Mouse (Mus musculus) large intestine, adult 2 months (tissue): Measurements from ENCODE around the gene Krtap4-7. TPM values are rescaled to one million over a fixed set of nuclear protein-coding genes. Genes with fewer than 3 reads are reported as not detected.
"Not testable (repeated sequence)": the region's sequence is repeated elsewhere in the genome, so short reads cannot be mapped to it uniquely, and the experiment has no call there.

Source experiments
- DNase-seq: peaks from one replicate; pipeline ENCODE4 v3.0.0-alpha.2; 2012; ENCODE audit warnings: low read depth, low spot score
- WGBS: fragments of 180-500 bp; shearing (Covaris S2); methylation state at CpG from one replicate; pipeline ENCODE4 v1.1.7; 2018; 5-methylcytosine and 5-hydroxymethylcytosine counted together
- polyA plus RNA-seq: library from polyadenylated mRNA; depleted of rRNA; stranded (reverse); fragments of >200 nt; gene quantifications from 2 replicates; pipeline ENCODE4 v1.2.3, GENCODE M21; 2012; rRNA removed

Krtap4-7 gene
- polyA plus RNA-seq, result not detected in 2 replicates

DNA sequence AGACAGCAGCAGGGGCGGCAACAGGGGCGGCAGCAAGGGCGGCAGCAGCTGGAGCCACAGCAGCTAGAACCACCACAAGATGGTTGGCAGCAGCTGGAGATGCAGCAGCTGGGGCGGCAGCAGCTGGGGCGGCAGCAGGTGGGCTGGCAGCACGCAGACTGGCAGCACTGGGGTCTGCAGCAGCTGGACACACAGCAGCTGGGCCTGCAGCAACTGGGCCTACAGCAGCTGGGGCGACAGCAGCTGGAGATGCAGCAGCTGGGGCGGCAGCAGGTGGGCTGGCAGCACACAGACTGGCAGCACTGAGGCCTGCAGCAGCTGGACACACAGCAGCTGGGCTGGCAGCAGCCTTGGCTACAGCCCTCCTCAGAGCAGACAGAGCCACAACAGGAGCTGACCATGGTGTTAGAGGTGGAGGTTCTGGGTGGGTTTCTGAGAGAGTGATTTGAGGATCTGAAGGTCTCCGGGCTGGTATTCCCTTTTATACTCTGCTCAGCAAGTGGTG is at the start of gene Krtap4-7:
Gene Krtap4-7 (minus strand): TSS at position 455 of the 505 bp plus-strand sequence.
- WGBS, result 78% methylated on average over 9 of the region's 9 CpGs
- not testable (repeated sequence) for DNase-seq

DNA sequence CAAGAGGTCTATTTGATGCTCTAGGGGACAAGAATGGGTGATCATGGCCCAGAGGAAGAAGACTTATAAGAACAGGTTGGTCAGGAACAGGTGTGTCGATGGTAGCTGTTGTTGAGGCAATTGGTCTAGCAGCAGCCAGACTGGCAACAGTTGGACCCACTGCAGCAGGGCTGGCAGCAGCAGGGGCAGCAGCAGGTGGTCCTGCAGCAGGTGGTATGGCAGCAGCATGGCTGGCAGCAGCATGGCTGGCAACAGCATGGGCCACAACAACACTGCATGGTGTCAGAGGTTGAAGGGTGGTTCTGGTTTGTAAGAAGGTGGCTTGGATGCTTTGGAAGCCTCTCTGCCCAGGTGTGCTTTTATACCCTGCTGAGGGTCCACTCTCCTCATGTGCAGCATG is 46.6 kb upstream of the Krtap4-7 start, which contains the start of gene Gm14190:
Gene Gm14190 (minus strand): TSS at position 278 of the 400 bp plus-strand sequence.
- WGBS, result 82% methylated on average over 1 of the region's 1 CpGs
- no peak for DNase-seq

DNA sequence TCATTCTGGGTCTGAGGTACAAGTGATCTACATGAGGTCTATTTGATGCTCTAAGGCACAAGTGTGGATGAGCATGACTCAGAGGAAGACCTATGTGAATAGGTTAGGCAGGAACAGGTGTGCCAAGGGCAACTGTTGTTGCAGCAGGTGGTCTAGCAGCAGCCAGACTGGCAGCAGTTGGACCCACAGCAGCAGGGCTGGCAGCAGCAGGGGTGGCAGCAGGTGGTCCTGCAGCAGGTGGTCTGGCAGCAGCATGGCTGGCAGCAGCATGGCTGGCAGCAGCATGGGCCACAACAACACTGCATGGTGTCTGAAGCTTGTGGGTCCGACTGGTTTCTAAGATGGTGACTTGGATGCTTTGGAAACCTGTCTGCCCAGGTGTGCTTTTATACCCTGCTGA is 41.3 kb upstream of the Krtap4-7 start:
- 85% methylated on average over 1 of the region's 1 CpGs for WGBS
- not testable (repeated sequence) for DNase-seq

DNA sequence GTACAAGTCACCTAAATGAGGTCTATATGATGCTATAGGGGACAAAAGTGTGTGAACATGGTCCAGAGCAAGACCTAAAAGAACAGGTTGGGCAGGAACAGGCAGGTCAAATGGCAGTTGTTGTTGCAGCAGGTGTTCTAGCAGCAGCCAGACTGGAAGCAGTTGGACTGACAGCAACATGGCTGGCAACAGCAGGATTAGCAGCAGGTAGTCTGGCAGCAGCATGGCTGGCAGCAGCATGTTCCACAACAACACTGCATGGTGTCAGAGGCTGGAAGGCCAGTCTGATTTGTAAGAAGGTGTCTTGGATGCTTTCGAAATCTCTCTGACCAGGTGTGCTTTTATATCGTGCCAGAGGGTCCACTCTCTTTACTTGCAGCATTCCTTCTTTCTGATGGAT is 39.6 kb upstream of the Krtap4-7 start:
- DNase-seq, result no peak
- 87% methylated on average over 2 of the region's 2 CpGs for WGBS

DNA sequence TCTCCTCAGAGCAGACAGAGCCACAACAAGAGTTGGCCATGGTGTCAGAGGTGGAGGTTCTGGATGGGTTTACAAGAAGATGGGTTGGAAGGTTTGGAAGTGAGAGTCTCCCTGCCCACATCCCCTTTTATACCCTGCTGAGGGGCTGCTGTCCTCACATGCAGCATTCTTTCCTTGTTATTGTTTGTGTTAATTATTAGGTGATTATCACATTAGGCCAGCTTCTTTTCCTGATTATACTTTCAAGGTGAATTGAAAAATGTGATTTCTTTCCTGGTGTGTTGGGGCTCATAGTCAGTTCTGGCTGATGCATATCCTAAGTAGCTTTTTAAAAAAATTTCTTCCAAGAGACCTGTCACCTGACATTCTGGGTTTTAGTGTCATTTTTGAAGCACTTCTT is 22.0 kb upstream of the Krtap4-7 start, which contains the start of gene Krtap4-6:
Gene Krtap4-6 (minus strand): TSS at position 101 of the 400 bp plus-strand sequence.
- DNase-seq, result no peak

DNA sequence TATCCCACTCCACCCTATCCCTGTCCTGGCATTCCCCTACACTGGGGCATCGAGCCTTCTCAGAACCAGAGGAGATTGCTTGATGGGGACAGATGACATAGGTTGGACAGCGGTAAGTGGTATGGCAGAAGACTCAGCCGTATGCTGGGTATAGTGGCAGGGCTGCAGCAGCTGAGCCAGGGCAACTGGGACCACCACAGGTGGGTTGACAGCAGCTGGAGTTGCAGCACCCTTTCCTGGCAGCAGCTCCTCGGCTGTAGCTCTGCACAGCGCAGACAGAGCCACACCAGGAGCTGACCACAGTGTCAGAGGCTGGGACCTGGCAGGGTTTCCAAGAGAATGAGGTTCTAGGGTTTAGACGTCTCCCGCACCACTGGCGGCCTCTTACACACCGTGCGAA is 18.9 kb upstream of the Krtap4-7 start:
- DNase-seq, result no peak
- WGBS, result 81% methylated on average over 10 of the region's 10 CpGs

DNA sequence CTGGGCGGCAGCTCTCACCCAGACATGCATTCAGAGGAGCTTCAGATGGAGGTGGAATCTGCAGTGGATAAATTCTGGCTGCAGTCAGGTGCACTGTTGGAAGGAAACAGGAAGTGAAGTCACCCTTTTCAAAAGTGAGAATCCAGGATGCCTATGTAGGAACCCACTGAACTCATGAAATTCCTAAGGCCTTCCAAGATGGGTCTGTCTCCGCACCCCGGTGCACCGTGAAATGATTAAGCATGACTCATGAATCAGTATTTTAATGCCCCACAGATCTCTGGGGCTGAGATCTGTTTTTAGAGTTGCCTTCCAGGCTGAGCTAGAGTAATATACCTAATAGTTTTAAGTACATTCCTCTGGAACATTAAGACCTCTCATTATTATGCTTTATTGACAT is 15.4 kb upstream of the Krtap4-7 start:
- WGBS, result 76% methylated on average over 4 of the region's 4 CpGs
- DNase-seq, result no peak

DNA sequence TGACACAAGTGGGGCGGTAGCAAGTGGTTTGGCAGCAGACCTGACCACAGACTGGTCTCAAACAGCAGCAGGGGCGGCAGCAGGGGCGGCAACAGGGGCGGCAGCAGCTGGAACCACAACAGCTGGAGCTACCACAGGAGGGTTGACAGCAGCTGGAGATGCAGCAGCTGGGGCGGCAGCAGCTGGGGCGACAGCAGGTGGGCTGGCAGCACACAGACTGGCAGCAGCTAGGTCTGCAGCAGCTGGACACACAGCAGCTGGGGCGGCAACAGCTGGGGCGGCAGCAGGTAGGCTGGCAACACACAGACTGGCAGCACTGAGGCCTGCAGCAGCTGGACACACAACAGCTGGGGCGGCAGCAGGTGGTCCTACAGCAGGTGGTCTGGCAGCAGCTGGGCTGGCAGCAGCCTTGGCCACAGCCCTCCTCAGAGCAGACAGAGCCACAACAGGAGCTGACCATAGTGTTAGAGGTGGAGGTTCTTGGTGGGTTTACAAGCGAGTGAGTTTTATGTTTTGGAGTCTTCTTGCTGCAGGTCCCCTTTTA is 14.7 kb upstream of the Krtap4-7 start, which contains the start of gene Gm11563:
Gene Gm11563 (minus strand): TSS at position 494 of the 544 bp plus-strand sequence.
- WGBS, result 70% methylated on average over 10 of the region's 10 CpGs
- DNase-seq, result not testable (repeated sequence)

DNA sequence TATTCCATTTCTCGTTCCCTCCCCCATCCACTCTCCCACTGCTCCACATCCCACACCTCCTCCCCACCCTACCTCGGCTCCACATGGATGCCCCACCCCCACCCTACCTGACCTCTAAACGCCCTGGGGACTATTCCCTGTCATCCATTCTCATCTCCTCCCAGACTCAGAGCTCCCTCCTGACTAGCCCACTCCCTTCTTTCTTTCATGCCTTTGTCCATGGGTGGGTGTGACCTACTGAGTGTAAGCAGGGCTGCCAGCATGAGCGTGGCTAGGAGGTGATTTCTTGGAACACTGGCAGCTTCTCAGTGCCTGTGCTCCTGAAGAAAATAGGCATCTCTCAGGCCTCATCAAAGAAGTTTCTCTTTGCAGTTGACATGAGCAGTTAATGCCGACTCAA is 13.2 kb upstream of the Krtap4-7 start:
- WGBS, result 47% methylated on average over 5 of the region's 5 CpGs
- DNase-seq, result no peak

DNA sequence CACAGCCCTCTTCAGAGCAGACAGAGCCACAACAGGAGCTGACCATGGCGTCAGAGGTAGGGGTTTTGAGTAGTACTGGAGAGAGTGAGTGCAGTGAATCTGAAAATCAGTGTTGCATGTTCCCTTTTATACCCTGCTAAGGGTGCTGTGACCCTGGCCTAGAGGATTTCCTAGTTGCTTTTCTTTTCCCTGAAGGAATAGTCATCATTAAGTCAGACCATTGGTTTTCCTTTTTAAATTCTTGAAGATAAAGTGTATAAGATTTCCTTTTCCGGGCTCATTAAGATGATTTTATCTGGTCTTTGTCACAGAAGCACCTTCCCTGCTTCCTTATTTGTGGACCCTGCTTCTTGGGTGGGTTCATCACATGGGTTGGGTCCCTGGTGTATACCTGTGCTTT is 6.2 kb upstream of the Krtap4-7 start, which contains the start of gene Gm11555:
Gene Gm11555 (minus strand): TSS at position 101 of the 400 bp plus-strand sequence.
- WGBS, result 78% methylated on average over 2 of the region's 2 CpGs
- DNase-seq, result no peak

DNA sequence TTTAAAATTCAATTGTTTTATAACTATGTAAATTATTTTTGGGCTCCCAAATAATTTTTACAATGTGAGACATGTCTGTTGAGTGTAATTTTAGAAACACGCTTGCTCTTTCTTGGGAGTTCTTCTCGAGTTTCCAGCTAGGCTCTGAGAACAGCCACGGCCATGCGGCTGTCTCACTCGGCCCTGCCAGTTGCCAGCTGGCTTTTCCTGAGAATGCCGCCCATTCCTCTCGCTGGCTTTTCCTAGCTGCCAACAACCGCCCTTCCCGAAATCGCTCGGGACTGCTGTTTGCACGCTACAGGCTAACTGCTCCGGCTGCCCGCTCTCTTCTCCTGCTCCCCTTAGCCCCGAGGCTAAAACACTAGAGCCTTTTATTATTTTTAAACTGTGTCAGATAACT is 2.6 kb upstream of the Krtap4-7 start:
- WGBS, result 88% methylated on average over 15 of the region's 15 CpGs

DNA sequence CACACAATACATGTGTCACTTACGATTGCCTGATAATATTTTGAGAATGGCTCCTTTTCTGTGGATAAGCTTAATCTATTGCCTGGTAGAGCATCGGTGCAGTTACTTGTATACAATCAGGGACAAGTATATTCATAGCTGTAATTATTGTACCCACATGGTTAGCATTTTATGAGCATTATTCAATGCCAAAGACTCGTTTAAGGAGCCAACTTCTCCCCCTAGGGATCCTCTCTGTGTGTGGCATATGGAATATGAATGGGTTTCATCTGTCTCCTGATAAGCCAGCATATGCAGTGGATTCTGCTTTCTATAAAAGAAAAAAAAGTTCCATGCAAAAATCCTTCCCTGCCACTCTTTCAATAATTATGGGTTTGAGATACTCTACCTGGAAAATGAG is 462 bp upstream of the Krtap4-7 start:
- 64% methylated on average over 3 of the region's 3 CpGs for WGBS
- DNase-seq, result no peak

More for the DNA sequence above, 2.6 kb upstream of the Krtap4-7 start:
- no peak for DNase-seq

DNA sequence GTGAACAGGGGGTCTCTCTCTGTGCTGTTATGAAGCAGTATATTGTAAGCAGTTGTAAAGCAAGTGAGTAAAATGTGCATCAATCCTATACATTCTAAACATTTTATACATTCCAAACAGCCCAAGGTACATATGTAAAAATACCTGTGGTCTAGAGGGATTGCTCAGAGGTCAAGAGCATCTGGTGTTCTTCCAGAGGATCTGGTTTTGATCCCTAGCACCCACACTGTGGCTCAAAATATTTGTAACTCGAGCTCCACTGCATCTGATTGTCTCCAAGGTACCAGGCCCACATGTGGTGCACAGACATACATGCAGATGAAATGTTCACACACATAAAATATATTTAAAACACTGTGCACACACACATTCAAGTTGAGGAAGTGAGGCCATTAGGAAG is 3.0 kb downstream of the Krtap4-7 start:
- WGBS, result 10% methylated on average over 1 of the region's 1 CpGs
- DNase-seq, result no peak

DNA sequence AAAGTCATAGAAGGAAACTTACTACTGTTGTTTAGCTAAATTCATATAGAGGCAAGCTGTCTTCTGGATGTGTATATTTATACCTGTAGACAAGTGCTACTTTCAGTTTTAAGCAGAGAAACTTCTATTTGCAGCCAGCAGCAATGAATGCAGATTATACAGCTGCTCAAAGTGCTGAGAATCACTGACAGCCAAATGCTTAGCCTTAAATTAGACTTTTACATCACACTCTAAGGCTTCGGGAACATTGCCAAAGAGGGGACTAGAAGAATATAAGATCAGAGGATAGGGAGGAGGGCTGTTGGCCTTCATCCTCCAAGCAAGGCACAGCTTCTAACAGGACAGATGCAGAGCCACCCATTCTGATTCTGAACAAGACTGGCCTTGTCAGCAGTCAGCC is 6.8 kb downstream of the Krtap4-7 start:
- no peak for DNase-seq
- WGBS, result 76% methylated on average over 1 of the region's 1 CpGs

DNA sequence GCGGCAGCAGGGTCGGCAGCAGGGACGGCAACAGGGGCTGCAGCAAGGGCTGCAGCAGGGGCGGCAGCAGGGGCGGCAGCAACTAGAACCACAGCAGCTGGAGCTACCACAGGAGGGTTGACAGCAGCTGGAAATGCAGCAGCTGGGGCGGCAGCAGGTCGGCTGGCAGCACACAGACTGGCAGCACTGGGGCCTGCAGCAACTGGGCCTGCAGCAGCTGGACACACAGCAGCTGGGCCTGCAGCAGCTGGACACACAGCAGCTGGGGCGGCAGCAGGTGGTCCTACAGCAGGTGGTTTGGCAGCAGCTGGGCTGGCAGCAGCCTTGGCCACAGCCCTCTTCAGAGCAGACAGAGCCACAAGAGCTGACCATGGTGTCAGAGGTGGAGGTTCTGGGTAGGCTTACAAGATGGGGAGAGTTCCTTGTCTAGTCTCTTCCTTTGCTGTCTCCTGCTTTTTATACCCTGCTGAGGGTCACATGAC is 9.2 kb downstream of the Krtap4-7 start, which contains the start of gene Krtap4-2:
Gene Krtap4-2 (minus strand): TSS at position 432 of the 482 bp plus-strand sequence.
- WGBS, result 52% methylated on average over 8 of the region's 8 CpGs
- no peak for DNase-seq

DNA sequence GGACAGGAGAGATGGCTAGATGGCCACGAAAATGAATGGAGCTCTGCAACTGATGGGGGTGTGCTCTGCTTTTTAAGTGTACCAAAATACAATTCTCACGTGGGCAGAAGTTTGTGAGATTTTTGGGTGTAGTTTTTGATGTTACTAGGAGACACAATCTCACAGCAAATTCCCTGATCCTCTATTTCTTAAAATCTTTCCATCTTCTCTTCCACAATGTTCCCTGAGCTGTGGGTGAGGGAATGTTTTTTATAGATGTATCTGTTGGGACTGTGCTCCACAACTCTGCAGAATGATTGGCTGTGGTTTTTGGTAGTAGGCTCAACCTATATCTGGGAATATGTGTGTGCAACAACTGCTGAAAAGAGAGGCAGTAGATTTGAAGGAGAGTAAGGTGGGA is 10.6 kb downstream of the Krtap4-7 start:
- no peak for DNase-seq
- 56% methylated on average over 2 of the region's 2 CpGs for WGBS

DNA sequence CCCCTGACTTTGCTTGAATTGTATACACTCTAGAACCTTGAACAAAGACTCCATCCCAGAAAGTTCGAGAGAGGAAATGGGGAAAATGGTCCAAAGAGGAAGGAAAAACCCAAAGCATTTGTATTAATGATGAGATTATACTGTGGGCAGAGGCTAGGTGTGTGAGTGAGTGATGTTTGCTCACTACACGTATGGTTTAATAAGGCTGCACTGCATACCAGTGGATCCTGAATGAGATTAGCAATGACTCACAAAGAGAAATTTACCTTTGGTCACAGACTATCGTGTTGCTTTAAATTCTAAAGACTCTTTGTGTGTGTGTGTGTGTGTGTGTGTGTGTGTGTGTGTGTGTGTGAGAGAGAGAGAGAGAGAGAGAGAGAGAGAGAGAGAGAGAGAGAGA is 13.0 kb downstream of the Krtap4-7 start:
- DNase-seq, result no peak
- WGBS, result 31% methylated on average over 3 of the region's 3 CpGs

DNA sequence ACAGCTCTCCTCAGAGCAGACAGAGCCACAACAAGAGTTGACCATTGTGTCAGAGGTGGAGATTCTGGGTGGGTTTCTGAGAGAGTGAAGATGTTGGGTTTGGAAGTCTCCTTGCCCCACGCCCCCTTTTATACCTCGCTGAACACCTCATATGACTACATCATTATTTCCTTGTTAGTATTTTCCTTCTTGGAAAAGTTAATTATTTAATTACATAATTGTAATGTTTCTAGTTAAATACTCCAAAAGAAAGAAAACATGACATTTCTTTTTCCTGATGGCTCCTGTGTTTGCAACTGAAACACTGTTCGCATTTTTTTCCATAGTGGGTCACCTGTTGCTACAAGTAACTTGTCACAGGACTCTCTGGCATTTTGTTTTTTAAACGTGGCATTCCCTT is 15.8 kb downstream of the Krtap4-7 start, which contains the start of gene Krtap4-1:
Gene Krtap4-1 (minus strand): TSS at position 101 of the 400 bp plus-strand sequence.
- no peak for DNase-seq
- WGBS, result 65% methylated on average over 4 of the region's 4 CpGs

DNA sequence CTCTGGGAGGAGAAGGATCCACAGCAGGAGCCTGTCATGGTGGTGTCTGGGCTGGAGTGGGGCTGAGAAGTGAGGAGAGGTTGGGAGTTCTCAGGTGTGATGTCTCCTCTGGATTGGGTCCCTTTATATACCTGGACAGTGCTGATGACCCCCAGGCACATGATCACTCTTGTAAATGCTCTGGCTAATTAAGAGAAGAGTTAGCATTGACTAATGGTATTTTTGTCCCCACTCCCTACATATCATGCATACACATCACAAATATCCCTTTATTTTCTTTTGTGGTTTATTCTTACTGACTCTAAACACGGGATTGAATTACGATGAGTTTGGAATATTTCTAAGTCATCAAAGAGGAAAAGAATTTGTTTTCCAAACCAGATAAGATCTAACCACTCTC is 23.6 kb downstream of the Krtap4-7 start, which contains the start of gene Gm11562:
Gene Gm11562 (minus strand): TSS at position 101 of the 400 bp plus-strand sequence.
- DNase-seq, result no peak
- 67% methylated on average over 2 of the region's 2 CpGs for WGBS

DNA sequence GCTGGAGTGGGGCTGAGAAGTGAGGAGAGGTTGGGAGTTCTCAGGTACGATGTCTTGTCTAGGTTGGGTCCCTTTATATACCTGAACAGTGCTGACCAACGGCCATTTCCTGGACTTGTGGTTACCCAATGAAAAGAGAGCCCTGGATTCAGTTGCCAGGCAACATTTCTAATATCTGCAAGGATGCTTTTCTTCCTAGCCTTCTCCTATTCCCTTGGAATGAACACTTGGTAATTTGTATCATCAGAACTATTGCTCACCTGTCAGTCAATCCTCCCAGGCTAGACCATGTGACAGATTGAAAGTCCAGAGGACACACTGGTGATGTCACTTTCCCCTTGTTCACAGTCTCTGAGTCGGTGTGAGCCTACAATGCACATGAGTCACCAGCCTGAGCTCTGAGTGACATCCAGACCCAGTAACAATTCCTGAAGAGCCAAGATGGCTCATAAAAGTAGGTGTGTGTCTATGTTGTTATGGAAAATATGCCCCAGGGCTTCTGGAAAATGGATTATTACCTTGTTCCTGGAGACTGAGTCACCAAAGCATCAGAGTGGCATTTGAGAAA is 29.0 kb downstream of the Krtap4-7 start, which contains the start of gene Krtap2-4:
Gene Krtap2-4 (minus strand): TSS at position 51 of the 568 bp plus-strand sequence.
- DNase-seq, result peak; percentile 31
- 42% methylated on average over 3 of the region's 3 CpGs for WGBS

DNA sequence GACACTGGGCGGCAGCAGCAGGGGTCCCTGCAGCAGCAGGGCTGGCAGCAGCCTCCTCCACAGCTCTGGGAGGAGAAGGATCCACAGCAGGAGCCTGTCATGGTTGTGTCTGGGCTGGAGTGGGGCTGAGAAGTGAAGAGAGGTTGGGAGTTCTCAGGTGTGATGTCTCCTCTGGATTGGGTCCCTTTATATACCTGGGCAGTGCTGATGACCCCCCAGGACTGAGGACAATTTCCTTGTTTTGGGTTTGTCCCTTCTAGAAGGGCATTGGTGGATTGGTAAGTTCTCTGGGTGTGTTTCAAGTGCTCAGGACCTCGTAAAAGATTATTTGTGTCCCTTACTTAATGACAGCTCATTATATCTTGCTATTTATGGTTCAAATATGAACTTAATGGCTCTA is 33.8 kb downstream of the Krtap4-7 start, which contains the start of gene Gm11937:
Gene Gm11937 (minus strand): TSS at position 101 of the 400 bp plus-strand sequence.
- 44% methylated on average over 1 of the region's 2 CpGs for WGBS
- not testable (repeated sequence) for DNase-seq
